Mouse (Mus musculus): ENCODE results near the gene Klhl18. TPM values are rescaled to one million over a fixed set of nuclear protein-coding genes. Genes with fewer than 3 reads are reported as not detected.

The Klhl18 gene
- total RNA-seq, 2 experiments from 2014 or later, result 3.4 to 18.4 TPM

Other genes with a start within 250 kb of the Klhl18 start
- gene Cspg5, start 232.9 kb downstream of the Klhl18 start, total RNA-seq (2015; ENCODE audit: low replicate concordance), result not detected in 2 replicates
- gene Cspg5, start 232.9 kb downstream of the Klhl18 start, total RNA-seq (2017; ENCODE audit: low replicate concordance), result 0.17 and 0.70 TPM in 2 replicates
- 0.19 and 1.5 TPM in 2 replicates for gene Elp6, start 171.5 kb downstream of the Klhl18 start, total RNA-seq (2015; ENCODE audit: low replicate concordance)
- 0.56 and 1.8 TPM in 2 replicates for gene Elp6, start 171.5 kb downstream of the Klhl18 start, total RNA-seq (2017; ENCODE audit: low replicate concordance)
- 6.9 and 13.8 TPM in 2 replicates for gene Scap, start 143.4 kb downstream of the Klhl18 start, total RNA-seq (2015; ENCODE audit: low replicate concordance)
- gene Scap, start 143.4 kb downstream of the Klhl18 start, total RNA-seq (2017; ENCODE audit: low replicate concordance), result 2.6 and 3.7 TPM in 2 replicates
- 3.8 and 4.2 TPM in 2 replicates for gene Ptpn23, start 68.5 kb downstream of the Klhl18 start, total RNA-seq (2015; ENCODE audit: low replicate concordance)
- gene Ptpn23, start 68.5 kb downstream of the Klhl18 start, total RNA-seq (2017; ENCODE audit: low replicate concordance), result 0.60 and 1.1 TPM in 2 replicates
- 6,400 and 7,048 TPM in 2 replicates for gene Ngp, start 56.9 kb downstream of the Klhl18 start, total RNA-seq (2015; ENCODE audit: low replicate concordance)
- 1,550 and 2,626 TPM in 2 replicates for gene Ngp, start 56.9 kb downstream of the Klhl18 start, total RNA-seq (2017; ENCODE audit: low replicate concordance)
- gene Kif9, start 264 bp upstream of the Klhl18 start, total RNA-seq (2015; ENCODE audit: low replicate concordance), result 0.84 TPM in 1 of 2 replicates, not detected in the other
- 0.42 TPM in 1 of 2 replicates, not detected in the other for gene Kif9, start 264 bp upstream of the Klhl18 start, total RNA-seq (2017; ENCODE audit: low replicate concordance)
- gene Setd2, start 55.9 kb upstream of the Klhl18 start, total RNA-seq (2015; ENCODE audit: low replicate concordance), result 69.6 and 79.0 TPM in 2 replicates
- 82.8 and 140 TPM in 2 replicates for gene Setd2, start 55.9 kb upstream of the Klhl18 start, total RNA-seq (2017; ENCODE audit: low replicate concordance)
- gene Nradd, start 147.8 kb upstream of the Klhl18 start, total RNA-seq (2015; ENCODE audit: low replicate concordance), result 2.3 and 2.9 TPM in 2 replicates
- gene Nradd, start 147.8 kb upstream of the Klhl18 start, total RNA-seq (2017; ENCODE audit: low replicate concordance), result 1.1 TPM in 1 of 2 replicates, not detected in the other
- 6.9 and 15.6 TPM in 2 replicates for gene Nbeal2, start 177.5 kb upstream of the Klhl18 start, total RNA-seq (2015; ENCODE audit: low replicate concordance)
- 12.0 and 12.4 TPM in 2 replicates for gene Nbeal2, start 177.5 kb upstream of the Klhl18 start, total RNA-seq (2017; ENCODE audit: low replicate concordance)
- gene Ccdc12, start 179.8 kb upstream of the Klhl18 start, total RNA-seq (2015; ENCODE audit: low replicate concordance), result 14.0 and 58.5 TPM in 2 replicates
- 20.8 and 29.3 TPM in 2 replicates for gene Ccdc12, start 179.8 kb upstream of the Klhl18 start, total RNA-seq (2017; ENCODE audit: low replicate concordance)

All from erythroblast, adult 5-6 weeks (primary cell).